Mouse (Mus musculus): ENCODE data around the gene Tjp1.

DNA sequence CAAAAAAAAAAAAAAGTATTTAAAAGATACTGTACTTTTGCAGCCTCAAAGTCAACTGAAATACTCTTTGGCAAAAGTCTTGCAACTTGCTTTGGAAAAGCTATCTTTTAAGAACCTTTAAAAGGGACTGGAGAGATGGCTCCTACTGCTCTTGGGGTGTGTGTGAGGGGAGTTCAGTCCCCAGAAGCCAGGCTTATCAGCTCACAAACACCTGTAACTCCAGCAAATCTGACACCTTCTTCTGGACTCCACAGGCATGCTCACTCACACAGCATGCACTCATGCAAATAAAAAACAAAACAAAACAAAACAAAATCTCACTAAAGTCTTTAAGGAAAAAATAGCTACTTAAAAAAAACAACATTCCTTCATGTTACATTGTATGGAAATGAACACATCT lies 179.0 kb downstream of the Tjp1 start:
- TF ChIP-seq CTCF (IDR thresholded peaks at IDR 0.05; ENCODE audit: extremely low read depth, insufficient read depth, insufficient read length, insufficient replicate concordance) (no peak), POLR2A (IDR thresholded peaks at IDR 0.05; ENCODE audit: low read depth, low read length) (no peak)
